Mouse (Mus musculus) liver, adult 2 months (tissue): Measurements from ENCODE around the gene Cdc42ep5. TPM values are rescaled to one million over a fixed set of nuclear protein-coding genes. Genes with fewer than 3 reads are reported as not detected.

Experiments
- DNase-seq: peaks from one replicate; pipeline ENCODE4 v3.0.0-alpha.2; 2011; ENCODE audit warnings: low read depth, low spot score; ENCODE audit errors: extremely low read depth
- H3K27ac ChIP-seq: fragments of 200-500 bp; replicated peaks from 2 replicates; pipeline ENCODE4 v1.5.1; 2012; ENCODE audit warnings: low read depth, mild to moderate bottlenecking, control low read depth, inconsistent platforms, low read length; ENCODE audit not compliant: insufficient read depth
- H3K27me3 ChIP-seq: fragments of 200-500 bp; 2 replicates; pipeline ENCODE4 v1.6.1; 2012; ENCODE audit warnings: mild to moderate bottlenecking, moderate library complexity, low read length, inconsistent platforms; ENCODE audit not compliant: control insufficient read depth, insufficient read depth
- H3K36me3 ChIP-seq: fragments of 200-500 bp; 2 replicates; pipeline ENCODE4 v1.6.1; 2012; ENCODE audit warnings: low read length, inconsistent platforms; ENCODE audit not compliant: control insufficient read depth, insufficient read depth
- H3K4me1 ChIP-seq: fragments of 200-500 bp; 2 replicates; pipeline ENCODE4 v1.6.1; 2011; ENCODE audit warnings: low read length; ENCODE audit not compliant: control insufficient read depth, insufficient read depth
- H3K4me3 ChIP-seq: fragments of 200-500 bp; 2 replicates; pipeline ENCODE4 v1.5.1; 2011; ENCODE audit warnings: low read depth, mild to moderate bottlenecking, control low read depth, low read length, moderate library complexity; ENCODE audit not compliant: insufficient read depth
- H3K79me2 ChIP-seq: fragments of 200-500 bp; 2 replicates; pipeline ENCODE4 v1.6.1; 2012; ENCODE audit warnings: inconsistent platforms, mild to moderate bottlenecking, low read length, moderate library complexity; ENCODE audit not compliant: control insufficient read depth, insufficient read depth
- H3K9ac ChIP-seq: fragments of 200-500 bp; 2 replicates; pipeline ENCODE4 v1.6.1; 2012; ENCODE audit warnings: low read depth, mild to moderate bottlenecking, control low read depth, inconsistent platforms, low read length
- CTCF ChIP-seq: fragments of 200-500 bp; IDR thresholded peaks from 2 replicates; pipeline ENCODE4 v1.5.1; 2011; ENCODE audit warnings: low read depth, low read length, control low read depth
- POLR2A ChIP-seq: fragments of 200-500 bp; IDR thresholded peaks from 2 replicates; pipeline ENCODE4 v1.6.1; 2011; ENCODE audit warnings: low read length, control low read depth; ENCODE audit not compliant: insufficient read depth; ENCODE audit errors: extremely low read depth
- WGBS: fragments of 180-500 bp; shearing (Covaris S2); methylation state at CpG from one replicate; pipeline ENCODE4 v1.1.7; 2018; 5-methylcytosine and 5-hydroxymethylcytosine counted together
- polyA plus RNA-seq: library from polyadenylated mRNA; depleted of rRNA; stranded (reverse); fragments of >200 nt; gene quantifications from 2 replicates; pipeline ENCODE4 v1.2.3, GENCODE M21; 2012
- total RNA-seq: library from RNA; depleted of rRNA; stranded (reverse); fragments of >200 nt; gene quantifications from 2 replicates; pipeline ENCODE4 v1.2.3, GENCODE M21; 2014

The Cdc42ep5 gene
- total and polyA plus RNA-seq, 2 experiments, result 2.0 to 4.1 TPM

- no peak for DNase-seq
- Histone ChIP-seq H3K79me2 (no peaks in the 10 kb centered on the region), H3K9ac (no peak overlapping the region), H3K27me3 (no peaks in the 10 kb centered on the region), H3K4me1 (peaks cover 10% of the 10 kb centered on the region; the same call in 1 of the 2 replicates), H3K4me3 (no peak overlapping the region), H3K36me3 (peaks cover 19% of the 10 kb centered on the region), H3K27ac (no peak overlapping the region)
- 84% methylated on average over 4 of the region's 4 CpGs for WGBS
- TF ChIP-seq POLR2A (no peak), CTCF (no peak)
Observed at GRCm38 (mm10) chr7:4147836-4148235, 16.8 kb downstream of the Cdc42ep5 start.

- H3K36me3 ChIP-seq, result peaks cover 20% of the 10 kb centered on the region
- 87% methylated on average over 20 of the region's 20 CpGs for WGBS
- TF ChIP-seq CTCF (no peak), POLR2A (no peak)
- H3K4me1 ChIP-seq, result peaks cover 10% of the 10 kb centered on the region; the same call in 1 of the 2 replicates
- no peak overlapping the region for H3K27ac ChIP-seq
- no peaks in the 10 kb centered on the region for H3K79me2 ChIP-seq
- DNase-seq, result no peak
- no peaks in the 10 kb centered on the region for H3K27me3 ChIP-seq
- H3K4me3 ChIP-seq, result no peak overlapping the region
- no peak overlapping the region for H3K9ac ChIP-seq
Observed at GRCm38 (mm10) chr7:4147371-4147770, 17.3 kb downstream of the Cdc42ep5 start.

- 91% methylated on average over 23 of the region's 23 CpGs for WGBS
- Histone ChIP-seq H3K4me3 (no peak overlapping the region), H3K79me2 (0 out of 2 replicates have a peak, but pooled peaks cover 3% of the 10 kb centered on the region), H3K9ac (no peak overlapping the region), H3K27me3 (no peaks in the 10 kb centered on the region), H3K36me3 (peaks cover 27% of the 10 kb centered on the region), H3K4me1 (peaks cover 10% of the 10 kb centered on the region; the same call in 1 of the 2 replicates), H3K27ac (no peak overlapping the region)
- no peak for TF ChIP-seq POLR2A
- no peak for TF ChIP-seq CTCF
- DNase-seq, result no peak
Observed at GRCm38 (mm10) chr7:4146241-4147180, 18.1 kb downstream of the Cdc42ep5 start.

- no peak overlapping the region for H3K9ac ChIP-seq
- H3K79me2 ChIP-seq, result 0 out of 2 replicates have a peak, but pooled peaks cover 3% of the 10 kb centered on the region
- no peak overlapping the region for H3K4me3 ChIP-seq
- no peak overlapping the region for H3K27ac ChIP-seq
- DNase-seq, result peak; percentile 52
- H3K4me1 ChIP-seq, result peaks cover 7% of the 10 kb centered on the region; the same call in 1 of the 2 replicates
- TF ChIP-seq POLR2A, result no peak
- TF ChIP-seq CTCF, result peak; percentile 90
- H3K27me3 ChIP-seq, result no peaks in the 10 kb centered on the region
- peaks cover 34% of the 10 kb centered on the region for H3K36me3 ChIP-seq
- 52% methylated on average over 6 of the region's 6 CpGs for WGBS
Observed at GRCm38 (mm10) chr7:4145552-4146190, 19.0 kb downstream of the Cdc42ep5 start.

- no peak overlapping the region for H3K4me3 ChIP-seq
- TF ChIP-seq POLR2A, result no peak
- no peak for TF ChIP-seq CTCF
- 95% methylated on average over 20 of the region's 20 CpGs for WGBS
- no peak for DNase-seq
- 0 out of 2 replicates have a peak, but pooled peaks cover 3% of the 10 kb centered on the region for H3K79me2 ChIP-seq
- peaks cover 7% of the 10 kb centered on the region; the same call in 1 of the 2 replicates for H3K4me1 ChIP-seq
- H3K27ac ChIP-seq, result no peak overlapping the region
- H3K27me3 ChIP-seq, result no peaks in the 10 kb centered on the region
- H3K36me3 ChIP-seq, result peaks cover 39% of the 10 kb centered on the region
- no peak overlapping the region for H3K9ac ChIP-seq
Observed at GRCm38 (mm10) chr7:4144766-4145551, 19.7 kb downstream of the Cdc42ep5 start.
